Mouse (Mus musculus): Measurements from ENCODE around the gene Mcoln2.

DNA sequence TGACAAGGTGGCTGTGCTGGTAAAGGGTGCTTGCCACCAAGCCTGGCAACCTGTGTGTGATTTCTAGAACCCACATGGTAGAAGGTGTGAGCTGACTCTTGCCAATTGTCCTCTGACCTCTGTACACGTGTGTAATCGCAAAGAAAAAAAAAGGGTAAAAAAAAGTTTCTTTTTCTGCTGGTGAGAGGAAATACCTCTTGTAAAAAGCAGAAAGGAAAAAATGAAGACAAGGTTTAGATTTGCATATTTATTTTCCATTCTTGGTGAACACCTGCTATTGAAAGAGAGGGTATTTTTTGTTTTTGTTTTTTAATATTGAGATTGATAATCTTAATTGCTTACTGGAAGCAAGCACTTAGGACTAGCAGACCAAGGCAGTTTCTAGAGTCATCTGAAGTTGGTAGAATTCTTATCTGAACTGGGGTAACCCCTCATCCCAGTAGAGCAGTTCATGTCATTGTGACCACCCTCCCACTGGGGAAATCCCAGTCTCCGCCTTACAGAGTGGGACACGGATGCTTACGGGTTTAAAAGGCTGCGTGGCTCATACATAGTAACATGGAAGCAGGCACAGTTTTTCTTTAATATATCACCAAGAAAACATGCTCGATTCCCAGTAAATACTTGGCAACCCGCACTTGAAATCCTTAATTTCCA lies 26.7 kb upstream of the Mcoln2 start:
- TF ChIP-seq POLR2A (IDR thresholded peaks at IDR 0.05; ENCODE audit: insufficient read length, low read depth), result no peak
- no peak for TF ChIP-seq MYOD1 (IDR thresholded peaks at IDR 0.05; ENCODE audit: control insufficient read depth in 1 of 3, insufficient read length in 2 of 3, low read depth in 2 of 3)
- no peak for TF ChIP-seq E2F4 (IDR thresholded peaks at IDR 0.05; ENCODE audit: insufficient read depth)
- no peak for TF ChIP-seq USF1 (IDR thresholded peaks at IDR 0.05; ENCODE audit: low read depth)
- no peak for TF ChIP-seq MYOG (IDR thresholded peaks at IDR 0.05; ENCODE audit: control insufficient read depth in 1 of 3, insufficient read depth in 1 of 3, insufficient read length in 2 of 3, low read depth in 2 of 3)
- TF ChIP-seq POLR2AphosphoS2 (IDR thresholded peaks at IDR 0.05; ENCODE audit: insufficient read length, low read depth), result no peak

Data from myocyte (in vitro differentiated cells).